Mouse (Mus musculus): ENCODE measurements around the gene Ccdc86.

- TF ChIP-seq CTCF (IDR thresholded peaks at IDR 0.05; ENCODE audit: low read depth, low read length) (no peak), POLR2A (IDR thresholded peaks at IDR 0.05; ENCODE audit: extremely low read depth, insufficient read depth, low read length) (no peak)
Measured at GRCm38 (mm10) chr19:10959978-10960346, 10.9 kb upstream of the Ccdc86 start.
